Mouse (Mus musculus) stomach, postnatal 0 days (tissue): Measurements from ENCODE around the gene Emc4. TPM values are rescaled to one million over a fixed set of nuclear protein-coding genes. Genes with fewer than 3 reads are reported as not detected.

Experiments used
- ATAC-seq: fragments of 200-750 bp; cut with Nextera tagmentation; 2 replicates; pipeline ENCODE4 v1.8.0; 2017; ENCODE audit not compliant: low FRiP score, low TSS enrichment
- DNase-seq: peaks from one replicate; pipeline ENCODE4 v3.0.0-alpha.2; 2016; ENCODE audit warnings: low spot score
- H3K27ac ChIP-seq: fragments of 300-500 bp; sonication (generic); replicated peaks from 2 replicates; pipeline ENCODE4 v1.5.1; 2014; ENCODE audit warnings: mild to moderate bottlenecking, control low read depth
- H3K27me3 ChIP-seq: fragments of 300-500 bp; sonication (generic); 2 replicates; pipeline ENCODE4 v1.6.1; 2014; ENCODE audit warnings: low read length; ENCODE audit not compliant: control insufficient read depth, insufficient read depth
- H3K36me3 ChIP-seq: fragments of 300-500 bp; sonication (generic); 2 replicates; pipeline ENCODE4 v1.6.1; 2014; ENCODE audit warnings: low read length, mixed read lengths; ENCODE audit not compliant: control insufficient read depth, insufficient read depth
- H3K4me1 ChIP-seq: fragments of 300-500 bp; sonication (generic); replicated peaks from 2 replicates; pipeline ENCODE4 v1.6.1; 2014; ENCODE audit warnings: antibody characterized with exemption; ENCODE audit not compliant: control insufficient read depth, insufficient read depth
- H3K4me2 ChIP-seq: fragments of 300-500 bp; sonication (generic); replicated peaks from 2 replicates; pipeline ENCODE4 v1.6.1; 2014; ENCODE audit warnings: low read depth, mild to moderate bottlenecking, control low read depth, moderate library complexity
- H3K4me3 ChIP-seq: fragments of 300-500 bp; sonication (generic); 2 replicates; pipeline ENCODE4 v1.5.1; 2014; ENCODE audit warnings: low read depth, low read length, control low read depth
- H3K9ac ChIP-seq: fragments of 300-500 bp; sonication (generic); 2 replicates; pipeline ENCODE4 v1.6.1; 2014; ENCODE audit warnings: mild to moderate bottlenecking, low read length, control low read depth, mixed read lengths
- H3K9me3 ChIP-seq: fragments of 300-500 bp; sonication (generic); 2 replicates; pipeline ENCODE4 v1.6.1; 2016; ENCODE audit warnings: low read length; ENCODE audit not compliant: control insufficient read depth
- CTCF ChIP-seq: IDR thresholded peaks from 2 replicates; pipeline ENCODE4 v1.5.1; 2016; ENCODE audit warnings: antibody characterized with exemption, low read depth, mild to moderate bottlenecking, moderate library complexity
- EP300 ChIP-seq: optimal IDR thresholded peaks from 2 replicates; pipeline ENCODE3; 2016; ENCODE audit warnings: antibody characterized with exemption
- WGBS: fragments of 180-500 bp; shearing (Covaris S2); extraction: QIAGEN DNeasy Blood & Tissue Kit; methylation state at CpG from one replicate; pipeline ENCODE4 v1.1.7; 2014; 5-methylcytosine and 5-hydroxymethylcytosine counted together
- polyA plus RNA-seq: library from polyadenylated mRNA; unstranded; fragments of >200 nt; fragmentation: Nextera tagmentation; extraction: Ambion mirVana; gene quantifications from 2 replicates; pipeline ENCODE4 v1.2.1, GENCODE M21; 2015

Emc4 gene
- polyA plus RNA-seq, 1 experiment from 2014 or later = 123 TPM

GRCm38 (mm10) chr2:112391346-112392000 is 23.6 kb upstream of the Emc4 start:
- peak; percentile 19 for DNase-seq
- no peak overlapping the region for H3K4me2 ChIP-seq
- H3K9me3 ChIP-seq = no peaks in the 10 kb centered on the region
- H3K4me3 ChIP-seq = no peak overlapping the region
- no peak for TF ChIP-seq CTCF
- TF ChIP-seq EP300 = no peak
- peak; percentile 76 for ATAC-seq
- H3K36me3 ChIP-seq = no peaks in the 10 kb centered on the region
- WGBS = 51% methylated on average over 4 of the region's 4 CpGs
- H3K27ac ChIP-seq = peak overlapping the region; percentile 45; the same call in 1 of the 2 replicates
- H3K4me1 ChIP-seq = no peaks in the 10 kb centered on the region; the same call in 1 of the 2 replicates
- H3K9ac ChIP-seq = no peak overlapping the region
- H3K27me3 ChIP-seq = no peaks in the 10 kb centered on the region

GRCm38 (mm10) chr2:112390843-112391242 is 23.0 kb upstream of the Emc4 start:
- no peaks in the 10 kb centered on the region for H3K36me3 ChIP-seq
- no peak overlapping the region for H3K27ac ChIP-seq
- no peak overlapping the region for H3K9ac ChIP-seq
- H3K4me1 ChIP-seq = no peaks in the 10 kb centered on the region; the same call in 1 of the 2 replicates
- WGBS = 79% methylated on average over 5 of the region's 5 CpGs
- no peaks in the 10 kb centered on the region for H3K9me3 ChIP-seq
- DNase-seq (no peak), ATAC-seq (no peak)
- H3K4me3 ChIP-seq = no peak overlapping the region
- H3K4me2 ChIP-seq = no peak overlapping the region
- H3K27me3 ChIP-seq = no peaks in the 10 kb centered on the region
- TF ChIP-seq EP300 = no peak
- no peak for TF ChIP-seq CTCF

- DNase-seq (no peak), ATAC-seq (no peak)
- WGBS = 100% methylated on average over 1 of the region's 1 CpGs
- H3K4me1 ChIP-seq = no peaks in the 10 kb centered on the region
- no peak overlapping the region for H3K4me2 ChIP-seq
- no peak overlapping the region for H3K4me3 ChIP-seq
- no peaks in the 10 kb centered on the region for H3K36me3 ChIP-seq
- H3K9me3 ChIP-seq = no peaks in the 10 kb centered on the region
- TF ChIP-seq EP300 = no peak
- no peak for TF ChIP-seq CTCF
- no peak overlapping the region for H3K27ac ChIP-seq
- H3K9ac ChIP-seq = no peak overlapping the region
- no peaks in the 10 kb centered on the region for H3K27me3 ChIP-seq
Observed at GRCm38 (mm10) chr2:112381219-112381618, 13.4 kb upstream of the Emc4 start.

- H3K27me3 ChIP-seq = no peaks in the 10 kb centered on the region
- H3K4me1 ChIP-seq = no peaks in the 10 kb centered on the region
- no peaks in the 10 kb centered on the region for H3K36me3 ChIP-seq
- H3K27ac ChIP-seq = no peak overlapping the region
- peak overlapping the region; percentile 86 for H3K4me3 ChIP-seq
- H3K9ac ChIP-seq = peak overlapping the region; percentile 93
- DNase-seq (no peak), ATAC-seq (no peak)
- no peak for TF ChIP-seq EP300
- no peak for TF ChIP-seq CTCF
- 18% methylated on average over 8 of the region's 8 CpGs for WGBS
- H3K4me2 ChIP-seq = peak overlapping the region; percentile 66
- no peaks in the 10 kb centered on the region for H3K9me3 ChIP-seq
Observed at GRCm38 (mm10) chr2:112380131-112380530, 12.3 kb upstream of the Emc4 start.

GRCm38 (mm10) chr2:112378973-112379898 is 11.4 kb upstream of the Emc4 start, which contains the start of gene Katnbl1:
TSS of gene Katnbl1 (plus strand) at chr2:112379211.
- peak within 1 kb of the TSS; percentile 86 for H3K4me3 ChIP-seq
- no peaks in the 10 kb centered on the region for H3K36me3 ChIP-seq
- ATAC-seq = peak; percentile 100
- TF ChIP-seq EP300 (no peak), CTCF (peak; percentile 96)
- WGBS = under 1% methylated on average over 69 of the region's 72 CpGs
- H3K4me1 ChIP-seq = no peaks in the 10 kb centered on the region
- peak within 1 kb of the TSS; percentile 91 for H3K27ac ChIP-seq
- peak; percentile 99 for DNase-seq
- no peaks in the 10 kb centered on the region for H3K9me3 ChIP-seq
- peak within 1 kb of the TSS; percentile 93 for H3K9ac ChIP-seq
- H3K4me2 ChIP-seq = peak within 1 kb of the TSS; percentile 66
- H3K27me3 ChIP-seq = no peaks in the 10 kb centered on the region
